Mouse (Mus musculus): ENCODE results near the gene Oscp1. TPM values are rescaled to one million over a fixed set of nuclear protein-coding genes. Genes with fewer than 3 reads are reported as not detected.

The Oscp1 gene
- polyA plus RNA-seq, 1 experiment from 2014 or later: 6.1 TPM

GRCm38 (mm10) chr4:126051617-126052016 lies 6.7 kb upstream of the Oscp1 start:
- Histone ChIP-seq H3K27ac (no peak overlapping the region), H3K4me2 (no peak overlapping the region), H3K36me3 (peaks cover 43% of the 10 kb centered on the region), H3K9ac (no peak overlapping the region), H3K27me3 (no peaks in the 10 kb centered on the region), H3K4me1 (replicated peaks) (peaks cover 10% of the 10 kb centered on the region), H3K9me3 (replicated peaks) (no peaks in the 10 kb centered on the region), H3K4me3 (no peak overlapping the region)
- no peak for ATAC-seq (replicated peaks; ENCODE audit: insufficient number of reproducible peaks, insufficient read depth, low FRiP score, low read depth)
- 76% methylated on average over 7 of the region's 7 CpGs for WGBS

GRCm38 (mm10) chr4:126057207-126058133 lies 895 bp upstream of the Oscp1 start:
- Histone ChIP-seq H3K27me3 (no peaks in the 10 kb centered on the region), H3K27ac (0 out of 2 replicates have a peak overlapping the region, but pooled peaks have one; percentile 18), H3K36me3 (peaks cover 28% of the 10 kb centered on the region), H3K4me3 (peak overlapping the region; percentile 67), H3K4me1 (replicated peaks) (peaks cover 13% of the 10 kb centered on the region), H3K9me3 (replicated peaks) (no peaks in the 10 kb centered on the region), H3K4me2 (peak overlapping the region; percentile 85), H3K9ac (peak overlapping the region; percentile 56)
- WGBS: 10% methylated on average over 19 of the region's 19 CpGs
- ATAC-seq (replicated peaks; ENCODE audit: insufficient number of reproducible peaks, insufficient read depth, low FRiP score, low read depth): no peak; the same call in 1 of the 2 replicates

- no peak overlapping the region for H3K27ac ChIP-seq
Observed at GRCm38 (mm10) chr4:126058997-126059362, 615 bp downstream of the Oscp1 start.

GRCm38 (mm10) chr4:126062856-126063255 lies 4.5 kb downstream of the Oscp1 start:
- Histone ChIP-seq H3K27ac (no peak overlapping the region), H3K9me3 (replicated peaks) (no peaks in the 10 kb centered on the region), H3K4me1 (replicated peaks) (peaks cover 8% of the 10 kb centered on the region), H3K9ac (no peak overlapping the region), H3K27me3 (no peaks in the 10 kb centered on the region), H3K4me3 (no peak overlapping the region), H3K4me2 (no peak overlapping the region), H3K36me3 (no peaks in the 10 kb centered on the region)
- ATAC-seq (replicated peaks; ENCODE audit: insufficient number of reproducible peaks, insufficient read depth, low FRiP score, low read depth): no peak
- WGBS: 29% methylated on average over 1 of the region's 1 CpGs

More at GRCm38 (mm10) chr4:126058997-126059362, 615 bp downstream of the Oscp1 start:
- Histone ChIP-seq H3K9ac (peak overlapping the region; percentile 56), H3K4me3 (peak overlapping the region; percentile 67), H3K9me3 (replicated peaks) (no peaks in the 10 kb centered on the region), H3K4me1 (replicated peaks) (peaks cover 13% of the 10 kb centered on the region), H3K27me3 (no peaks in the 10 kb centered on the region), H3K36me3 (peaks cover 19% of the 10 kb centered on the region), H3K4me2 (peak overlapping the region; percentile 85)
- 35% methylated on average over 9 of the region's 9 CpGs for WGBS
- no peak for ATAC-seq (replicated peaks; ENCODE audit: insufficient number of reproducible peaks, insufficient read depth, low FRiP score, low read depth)

GRCm38 (mm10) chr4:126065241-126065640 lies 6.9 kb downstream of the Oscp1 start:
- H3K27ac ChIP-seq: no peak overlapping the region
- 0 out of 2 replicates have a peak, but pooled peaks cover 3% of the 10 kb centered on the region for H3K4me1 ChIP-seq (replicated peaks)
- no peak overlapping the region for H3K4me3 ChIP-seq
- 81% methylated on average over 7 of the region's 7 CpGs for WGBS
- no peak overlapping the region for H3K9ac ChIP-seq
- no peaks in the 10 kb centered on the region for H3K27me3 ChIP-seq
- H3K9me3 ChIP-seq (replicated peaks): no peaks in the 10 kb centered on the region
- no peaks in the 10 kb centered on the region for H3K36me3 ChIP-seq
- no peak overlapping the region for H3K4me2 ChIP-seq
- no peak for ATAC-seq (replicated peaks; ENCODE audit: insufficient number of reproducible peaks, insufficient read depth, low FRiP score, low read depth)

GRCm38 (mm10) chr4:126067401-126068077 lies 9.2 kb downstream of the Oscp1 start:
- Histone ChIP-seq H3K9ac (no peak overlapping the region), H3K4me2 (no peak overlapping the region), H3K36me3 (no peaks in the 10 kb centered on the region), H3K9me3 (replicated peaks) (no peaks in the 10 kb centered on the region), H3K27ac (no peak overlapping the region), H3K27me3 (no peaks in the 10 kb centered on the region), H3K4me3 (no peak overlapping the region), H3K4me1 (replicated peaks) (0 out of 2 replicates have a peak, but pooled peaks cover 3% of the 10 kb centered on the region)
- no peak for ATAC-seq (replicated peaks; ENCODE audit: insufficient number of reproducible peaks, insufficient read depth, low FRiP score, low read depth)
- 51% methylated on average over 15 of the region's 15 CpGs for WGBS

GRCm38 (mm10) chr4:126068842-126069241 lies 10.5 kb downstream of the Oscp1 start:
- Histone ChIP-seq H3K27me3 (no peaks in the 10 kb centered on the region), H3K4me1 (replicated peaks) (0 out of 2 replicates have a peak, but pooled peaks cover 3% of the 10 kb centered on the region), H3K4me3 (no peak overlapping the region), H3K4me2 (no peak overlapping the region), H3K9me3 (replicated peaks) (no peaks in the 10 kb centered on the region), H3K36me3 (no peaks in the 10 kb centered on the region), H3K27ac (no peak overlapping the region), H3K9ac (no peak overlapping the region)
- WGBS: 78% methylated on average over 6 of the region's 6 CpGs
- ATAC-seq (replicated peaks; ENCODE audit: insufficient number of reproducible peaks, insufficient read depth, low FRiP score, low read depth): no peak

GRCm38 (mm10) chr4:126077833-126078232 lies 19.5 kb downstream of the Oscp1 start:
- no peak overlapping the region for H3K9ac ChIP-seq
- H3K4me3 ChIP-seq: no peak overlapping the region
- H3K4me1 ChIP-seq (replicated peaks): no peaks in the 10 kb centered on the region
- no peak overlapping the region for H3K27ac ChIP-seq
- ATAC-seq (replicated peaks; ENCODE audit: insufficient number of reproducible peaks, insufficient read depth, low FRiP score, low read depth): no peak
- no peaks in the 10 kb centered on the region for H3K27me3 ChIP-seq
- WGBS: 74% methylated on average over 6 of the region's 6 CpGs
- H3K4me2 ChIP-seq: no peak overlapping the region
- no peaks in the 10 kb centered on the region for H3K36me3 ChIP-seq
- no peaks in the 10 kb centered on the region for H3K9me3 ChIP-seq (replicated peaks)

GRCm38 (mm10) chr4:126079266-126079665 lies 20.9 kb downstream of the Oscp1 start:
- H3K4me1 ChIP-seq (replicated peaks): no peaks in the 10 kb centered on the region
- H3K27ac ChIP-seq: no peak overlapping the region
- H3K4me2 ChIP-seq: no peak overlapping the region
- 71% methylated on average over 4 of the region's 4 CpGs for WGBS
- no peaks in the 10 kb centered on the region for H3K9me3 ChIP-seq (replicated peaks)
- H3K9ac ChIP-seq: no peak overlapping the region
- no peaks in the 10 kb centered on the region for H3K27me3 ChIP-seq
- ATAC-seq (replicated peaks; ENCODE audit: insufficient number of reproducible peaks, insufficient read depth, low FRiP score, low read depth): no peak
- H3K4me3 ChIP-seq: no peak overlapping the region
- no peaks in the 10 kb centered on the region for H3K36me3 ChIP-seq

GRCm38 (mm10) chr4:126081601-126082000 lies 23.2 kb downstream of the Oscp1 start:
- ATAC-seq (replicated peaks; ENCODE audit: insufficient number of reproducible peaks, insufficient read depth, low FRiP score, low read depth): no peak
- Histone ChIP-seq H3K9me3 (replicated peaks) (no peaks in the 10 kb centered on the region), H3K27ac (no peak overlapping the region), H3K36me3 (no peaks in the 10 kb centered on the region), H3K4me3 (no peak overlapping the region), H3K4me1 (replicated peaks) (no peaks in the 10 kb centered on the region), H3K4me2 (no peak overlapping the region), H3K9ac (no peak overlapping the region), H3K27me3 (no peaks in the 10 kb centered on the region)
- 81% methylated on average over 1 of the region's 1 CpGs for WGBS

- Histone ChIP-seq H3K4me2 (no peak overlapping the region), H3K27ac (no peak overlapping the region), H3K4me3 (no peak overlapping the region), H3K9ac (no peak overlapping the region), H3K27me3 (no peaks in the 10 kb centered on the region), H3K4me1 (replicated peaks) (0 out of 2 replicates have a peak, but pooled peaks cover 3% of the 10 kb centered on the region), H3K9me3 (replicated peaks) (no peaks in the 10 kb centered on the region), H3K36me3 (no peaks in the 10 kb centered on the region)
- no peak for ATAC-seq (replicated peaks; ENCODE audit: insufficient number of reproducible peaks, insufficient read depth, low FRiP score, low read depth)
- 75% methylated on average over 9 of the region's 9 CpGs for WGBS
Observed at GRCm38 (mm10) chr4:126083021-126083420, 24.7 kb downstream of the Oscp1 start.
